ENCODE assay signal across 9 mouse cellular contexts in genomic region chr19:57366007-57366406, GRCm38 (mm10). TPM values are rescaled to one million over a fixed set of nuclear protein-coding genes. Genes with fewer than 3 reads are reported as not detected.
A peak's percentile ranks its signal among the peaks of the same experiment; 100 is the strongest.
DNase-seq lines count a peak whose midpoint lies in the region; ATAC-seq and TF ChIP-seq lines count a peak whose summit lies in the region.
"Had no signal": no experiment of that assay in that cellular context is flagged by ENCODE, and none has a peak within 500 bp of the region (broad histone marks: within the 10 kb centered on the region; RNA-seq: fewer than 3 reads in every experiment).

No protein-coding gene starts in this region.

- peaks cover 80% of the 10 kb centered on the region for H3K4me1 ChIP-seq in E14TG2a.4 (replicated peaks; ENCODE audit: low read depth, low read length)
- H3K4me1 ChIP-seq in limb, embryonic 15.5 days: peaks cover 47% of the 10 kb centered on the region

- peaks cover 37% of the 10 kb centered on the region for H3K36me3 ChIP-seq in E14TG2a.4 (ENCODE audit: insufficient read depth, low read length)
- H3K36me3 ChIP-seq in limb, embryonic 15.5 days: peaks cover 24% of the 10 kb centered on the region

- H3K9ac ChIP-seq in limb, embryonic 15.5 days: no peak overlapping the region

- DNase-seq in cerebellum, adult 11-12 months: peak; percentile 18
- no peak for DNase-seq in cerebellum, adult 9-11 months
- peak; percentile 40 for DNase-seq in kidney, adult 9 months
- DNase-seq in kidney, adult 8-10 months: no peak
- no peak for DNase-seq in frontal cortex, postnatal 25 days (ENCODE audit: low spot score in 2 of 2)
- DNase-seq in embryo, embryonic 11 days: no peak

- H3K27me3 ChIP-seq in E14TG2a.4 (ENCODE audit: insufficient read depth, low read length): peaks cover 4% of the 10 kb centered on the region; the same call in 1 of the 2 replicates
- no peaks in the 10 kb centered on the region for H3K27me3 ChIP-seq in limb, embryonic 15.5 days

- peak overlapping the region; percentile 60 for H3K4me3 ChIP-seq in E14TG2a.4 (replicated peaks; ENCODE audit: low read length)
- H3K4me3 ChIP-seq in limb, embryonic 15.5 days: no peak overlapping the region

- no peak for TF ChIP-seq CTCF in E14TG2a.4 (conservative IDR thresholded peaks at IDR 0.05; ENCODE audit: low read length)

- H3K4me2 ChIP-seq in limb, embryonic 15.5 days: no peak overlapping the region

- peak overlapping the region; percentile 22; the same call in 1 of the 2 replicates for H3K27ac ChIP-seq in limb, embryonic 15.5 days

- no peaks in the 10 kb centered on the region for H3K9me3 ChIP-seq in E14TG2a.4 (ENCODE audit: low read length)
- no peaks in the 10 kb centered on the region for H3K9me3 ChIP-seq in limb, embryonic 15.5 days

- WGBS in limb, embryonic 15.5 days: 46% methylated on average over 8 of the region's 8 CpGs

- ATAC-seq in limb, embryonic 15.5 days (ENCODE audit: insufficient number of reproducible peaks, low FRiP score, low TSS enrichment, low read depth): no peak
- ATAC-seq: inflammation-experienced regulatory T-cells, adult 6 months had no signal

RNA-seq across cellular contexts. Expression of gene Fam160b1, which starts 5.5 kb away (rescaled TPM):
- 13.3 and 17.4 TPM in 2 replicates for polyA plus RNA-seq in limb, embryonic 15.5 days (2015; fragmentation: Nextera tagmentation; extraction: Ambion mirVana)

RNA-seq across cellular contexts. Expression of gene Ablim1, which starts 51.3 kb away (rescaled TPM):
- polyA plus RNA-seq in limb, embryonic 15.5 days (2015; fragmentation: Nextera tagmentation; extraction: Ambion mirVana): 105 and 116 TPM in 2 replicates

Comparison
In these comparisons a context has a peak if more than half of its experiments do, and no peak if none do; other contexts are left out.
1. DNase-seq: peak in cerebellum, adult 11-12 months (single experiment) and kidney, adult 9 months (single experiment); none in cerebellum, adult 9-11 months (single experiment), kidney, adult 8-10 months (0 of 2), frontal cortex, postnatal 25 days (0 of 2) and embryo, embryonic 11 days (single experiment).